Mouse (Mus musculus): Measurements from ENCODE around the gene Il5. TPM values are rescaled to one million over a fixed set of nuclear protein-coding genes. Genes with fewer than 3 reads are reported as not detected.

Il5 gene
- 0.16 and 0.22 TPM in 2 replicates for polyA plus RNA-seq (2012; rRNA removed)

DNA sequence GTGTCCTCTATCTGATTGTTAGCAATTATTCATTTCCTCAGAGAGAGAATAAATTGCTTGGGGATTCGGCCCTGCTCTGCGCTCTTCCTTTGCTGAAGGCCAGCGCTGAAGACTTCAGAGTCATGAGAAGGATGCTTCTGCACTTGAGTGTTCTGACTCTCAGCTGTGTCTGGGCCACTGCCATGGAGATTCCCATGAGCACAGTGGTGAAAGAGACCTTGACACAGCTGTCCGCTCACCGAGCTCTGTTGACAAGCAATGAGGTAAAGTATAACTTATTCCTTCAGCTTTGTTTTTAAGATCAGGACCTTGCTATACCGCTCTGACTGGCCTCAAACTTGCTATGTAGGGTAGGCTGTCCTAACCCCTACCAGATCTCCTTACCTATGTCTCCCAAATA lies at the start of gene Il5:
Gene Il5, plus strand, starts transcription at position 80 of the 400 bp plus-strand sequence.
- Histone ChIP-seq H3K4me1 (ENCODE audit: control insufficient read depth, insufficient read depth, low read length) (no peaks in the 10 kb centered on the region), H3K27me3 (ENCODE audit: control insufficient read depth, insufficient read depth, low read length) (no peaks in the 10 kb centered on the region), H3K4me3 (replicated peaks; ENCODE audit: insufficient read depth, low read depth, low read length) (no peak within 1 kb of the TSS), H3K27ac (ENCODE audit: insufficient read depth, low read length) (no peak within 1 kb of the TSS)
- TF ChIP-seq POLR2A (IDR thresholded peaks at IDR 0.05; ENCODE audit: borderline replicate concordance, insufficient read depth, low read length) (no peak), CTCF (IDR thresholded peaks at IDR 0.05; ENCODE audit: borderline replicate concordance, insufficient read depth, low read depth, low read length) (no peak)
- WGBS = 83% methylated on average over 6 of the region's 6 CpGs
- no peak for DNase-seq

DNA sequence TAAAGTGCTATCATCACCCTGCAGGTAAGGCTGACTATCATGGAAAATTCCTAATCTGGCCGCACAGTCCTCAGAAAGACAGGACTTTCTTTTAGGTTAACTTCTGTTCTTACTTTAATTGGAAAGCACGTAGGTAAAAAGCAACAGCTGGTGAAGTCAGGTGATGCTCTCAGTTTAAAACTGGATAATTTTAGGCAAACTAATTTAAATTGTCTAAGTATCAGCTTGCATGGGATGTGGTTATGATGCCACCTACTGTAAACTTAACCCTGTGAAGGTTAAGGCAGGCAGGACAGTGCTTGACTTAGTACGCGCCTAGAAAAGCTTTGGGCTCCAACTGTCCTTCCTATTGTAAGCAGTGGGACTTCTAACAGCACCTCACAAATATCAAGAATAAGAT lies 49.2 kb upstream of the Il5 start:
- Histone ChIP-seq H3K27ac (ENCODE audit: insufficient read depth, low read length) (no peak overlapping the region), H3K4me3 (replicated peaks; ENCODE audit: insufficient read depth, low read depth, low read length) (no peak overlapping the region), H3K27me3 (ENCODE audit: control insufficient read depth, insufficient read depth, low read length) (no peaks in the 10 kb centered on the region), H3K4me1 (ENCODE audit: control insufficient read depth, insufficient read depth, low read length) (no peaks in the 10 kb centered on the region)
- TF ChIP-seq POLR2A (IDR thresholded peaks at IDR 0.05; ENCODE audit: borderline replicate concordance, insufficient read depth, low read length) = no peak
- no peak for TF ChIP-seq CTCF (IDR thresholded peaks at IDR 0.05; ENCODE audit: borderline replicate concordance, insufficient read depth, low read depth, low read length)
- WGBS = 96% methylated on average over 4 of the region's 4 CpGs
- DNase-seq = no peak

DNA sequence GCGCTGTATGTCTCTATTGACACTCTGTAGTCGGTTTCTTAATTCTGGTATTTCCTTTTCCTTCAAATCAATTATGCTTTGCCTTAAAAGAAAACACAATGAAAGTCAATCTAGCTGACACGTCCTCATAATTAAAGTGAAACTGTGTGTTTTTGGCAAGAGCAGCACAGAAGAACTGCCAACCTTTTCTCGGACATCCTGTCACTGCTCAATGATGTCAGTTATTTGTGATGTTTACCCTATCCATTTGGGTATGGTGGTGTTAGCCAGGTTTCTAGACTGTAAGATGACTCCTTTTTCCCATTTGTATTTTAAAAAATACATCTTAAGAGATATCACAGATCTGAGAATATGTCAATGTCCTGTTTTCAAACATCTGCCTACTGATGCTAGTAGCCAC lies 40.5 kb upstream of the Il5 start:
- no peak for DNase-seq
- Histone ChIP-seq H3K27ac (ENCODE audit: insufficient read depth, low read length) (no peak overlapping the region), H3K4me1 (ENCODE audit: control insufficient read depth, insufficient read depth, low read length) (no peaks in the 10 kb centered on the region), H3K27me3 (ENCODE audit: control insufficient read depth, insufficient read depth, low read length) (no peaks in the 10 kb centered on the region), H3K4me3 (replicated peaks; ENCODE audit: insufficient read depth, low read depth, low read length) (no peak overlapping the region)
- 66% methylated on average over 4 of the region's 4 CpGs for WGBS
- no peak for TF ChIP-seq CTCF (IDR thresholded peaks at IDR 0.05; ENCODE audit: borderline replicate concordance, insufficient read depth, low read depth, low read length)
- no peak for TF ChIP-seq POLR2A (IDR thresholded peaks at IDR 0.05; ENCODE audit: borderline replicate concordance, insufficient read depth, low read length)

DNA sequence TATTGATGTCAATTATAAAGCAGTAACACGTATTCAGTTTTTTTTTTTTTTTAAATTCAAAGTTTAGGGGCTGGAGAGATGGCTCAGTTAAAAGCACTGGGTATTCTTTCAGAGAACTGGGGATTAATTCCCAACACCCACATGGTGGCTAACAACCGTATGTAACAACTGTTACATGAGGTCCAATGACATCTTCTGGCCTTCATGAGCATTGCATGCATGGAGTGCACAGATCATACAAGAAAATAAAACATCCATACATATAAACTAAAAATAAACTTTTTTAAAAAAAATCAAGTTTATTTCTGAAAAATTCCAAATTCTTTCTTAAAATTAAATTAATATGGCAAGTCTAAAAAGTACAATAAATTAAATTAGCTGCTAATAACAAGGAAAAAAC lies 38.9 kb upstream of the Il5 start:
- WGBS = 95% methylated on average over 2 of the region's 2 CpGs
- H3K27ac ChIP-seq (ENCODE audit: insufficient read depth, low read length) = no peak overlapping the region
- no peaks in the 10 kb centered on the region for H3K27me3 ChIP-seq (ENCODE audit: control insufficient read depth, insufficient read depth, low read length)
- no peak for DNase-seq
- TF ChIP-seq POLR2A (IDR thresholded peaks at IDR 0.05; ENCODE audit: borderline replicate concordance, insufficient read depth, low read length) = no peak
- no peak for TF ChIP-seq CTCF (IDR thresholded peaks at IDR 0.05; ENCODE audit: borderline replicate concordance, insufficient read depth, low read depth, low read length)
- H3K4me1 ChIP-seq (ENCODE audit: control insufficient read depth, insufficient read depth, low read length) = no peaks in the 10 kb centered on the region
- no peak overlapping the region for H3K4me3 ChIP-seq (replicated peaks; ENCODE audit: insufficient read depth, low read depth, low read length)

DNA sequence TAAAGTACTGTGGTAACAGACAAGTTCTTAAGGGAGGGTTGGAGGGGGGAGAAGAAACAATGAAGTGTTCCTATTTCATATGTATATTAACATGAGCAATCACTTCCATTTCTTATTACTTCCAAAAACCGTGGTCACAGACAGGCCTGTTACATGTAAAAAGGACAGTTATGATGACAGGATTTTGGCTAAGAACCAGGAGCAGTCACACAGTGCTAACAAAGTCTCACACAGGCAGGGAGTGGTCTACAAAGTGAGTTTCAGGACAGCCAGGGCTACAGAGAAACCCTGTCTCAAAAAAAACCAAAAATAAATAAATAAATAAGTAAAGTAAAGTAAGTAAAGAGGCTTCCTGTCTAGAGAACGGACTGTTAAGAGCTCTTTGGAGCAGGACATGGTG lies 38.4 kb upstream of the Il5 start:
- Histone ChIP-seq H3K27ac (ENCODE audit: insufficient read depth, low read length) (no peak overlapping the region), H3K27me3 (ENCODE audit: control insufficient read depth, insufficient read depth, low read length) (no peaks in the 10 kb centered on the region), H3K4me3 (replicated peaks; ENCODE audit: insufficient read depth, low read depth, low read length) (no peak overlapping the region), H3K4me1 (ENCODE audit: control insufficient read depth, insufficient read depth, low read length) (no peaks in the 10 kb centered on the region)
- no peak for TF ChIP-seq POLR2A (IDR thresholded peaks at IDR 0.05; ENCODE audit: borderline replicate concordance, insufficient read depth, low read length)
- 60% methylated on average over 2 of the region's 2 CpGs for WGBS
- no peak for DNase-seq

DNA sequence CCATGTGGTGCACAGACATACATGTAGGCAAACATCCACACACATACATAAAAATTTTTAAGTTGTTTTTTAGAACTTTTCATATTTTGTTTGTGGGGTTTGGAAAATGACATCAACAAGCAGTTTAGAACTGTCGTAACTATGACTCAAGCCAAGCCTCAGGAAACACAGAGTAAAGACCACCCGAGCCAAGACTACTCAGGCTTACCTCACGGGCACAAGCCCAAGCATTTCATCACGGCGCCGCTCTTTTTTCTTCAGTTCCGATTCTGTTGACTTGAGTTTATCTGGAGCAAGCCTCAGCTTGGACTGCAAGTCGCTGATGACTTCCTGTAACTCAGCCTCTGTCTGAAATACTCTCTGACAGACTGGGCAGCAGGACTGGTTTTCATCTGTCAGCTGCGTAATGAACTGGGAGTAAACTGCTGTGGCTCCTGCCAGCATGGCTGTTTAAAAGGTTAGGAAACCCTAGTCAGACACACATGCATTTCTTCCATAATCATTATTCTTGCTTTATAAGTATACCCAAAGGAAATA lies 37.5 kb upstream of the Il5 start:
- no peak for DNase-seq
- 89% methylated on average over 9 of the region's 9 CpGs for WGBS
- no peak overlapping the region for H3K27ac ChIP-seq (ENCODE audit: insufficient read depth, low read length)
- H3K27me3 ChIP-seq (ENCODE audit: control insufficient read depth, insufficient read depth, low read length) = no peaks in the 10 kb centered on the region
- H3K4me3 ChIP-seq (replicated peaks; ENCODE audit: insufficient read depth, low read depth, low read length) = no peak overlapping the region
- H3K4me1 ChIP-seq (ENCODE audit: control insufficient read depth, insufficient read depth, low read length) = no peaks in the 10 kb centered on the region
- TF ChIP-seq POLR2A (IDR thresholded peaks at IDR 0.05; ENCODE audit: borderline replicate concordance, insufficient read depth, low read length) (no peak), CTCF (IDR thresholded peaks at IDR 0.05; ENCODE audit: borderline replicate concordance, insufficient read depth, low read depth, low read length) (no peak)

DNA sequence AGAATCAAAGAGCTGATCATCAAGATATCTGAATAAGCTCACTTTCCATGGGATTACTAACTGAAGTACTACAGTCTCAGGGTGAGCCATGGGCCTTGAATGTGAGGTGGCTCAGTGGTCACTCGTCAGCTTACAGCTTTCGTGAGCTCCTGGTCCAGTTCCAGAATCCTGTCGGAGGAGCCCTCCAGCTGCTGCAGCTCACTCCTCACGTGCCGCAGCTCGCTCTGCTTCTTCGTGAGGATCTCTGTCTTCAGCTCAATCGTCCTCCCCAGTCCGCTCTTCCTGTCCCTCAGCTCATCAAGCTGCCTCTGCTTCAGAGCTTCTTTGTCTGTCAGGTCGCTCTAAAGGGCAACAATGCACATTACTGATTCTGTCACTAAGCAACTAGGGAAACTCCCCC lies 28.6 kb upstream of the Il5 start:
- Histone ChIP-seq H3K4me3 (replicated peaks; ENCODE audit: insufficient read depth, low read depth, low read length) (no peak overlapping the region), H3K4me1 (ENCODE audit: control insufficient read depth, insufficient read depth, low read length) (no peaks in the 10 kb centered on the region), H3K27me3 (ENCODE audit: control insufficient read depth, insufficient read depth, low read length) (no peaks in the 10 kb centered on the region), H3K27ac (ENCODE audit: insufficient read depth, low read length) (no peak overlapping the region)
- 25% methylated on average over 10 of the region's 10 CpGs for WGBS
- DNase-seq = no peak
- TF ChIP-seq CTCF (IDR thresholded peaks at IDR 0.05; ENCODE audit: borderline replicate concordance, insufficient read depth, low read depth, low read length) = no peak
- no peak for TF ChIP-seq POLR2A (IDR thresholded peaks at IDR 0.05; ENCODE audit: borderline replicate concordance, insufficient read depth, low read length)

DNA sequence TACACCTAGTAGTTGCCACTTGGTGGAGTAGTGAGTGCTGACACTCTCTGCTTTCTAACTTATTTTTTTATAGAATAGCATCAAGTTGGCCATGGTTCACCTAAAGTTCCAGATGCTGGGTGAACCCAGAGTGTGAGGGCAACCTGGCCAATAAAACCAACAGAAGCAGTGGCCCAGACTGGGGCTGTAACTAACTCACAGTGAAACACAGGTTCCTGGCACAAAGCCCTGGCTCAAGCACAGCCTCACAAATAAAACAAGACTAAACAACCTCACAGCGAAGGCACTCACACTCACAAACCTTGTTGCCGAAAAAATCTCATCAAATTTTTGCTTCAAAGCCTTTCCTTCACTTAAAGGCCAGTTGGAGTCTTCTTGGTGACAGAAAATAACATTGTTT lies 22.1 kb upstream of the Il5 start:
- TF ChIP-seq POLR2A (IDR thresholded peaks at IDR 0.05; ENCODE audit: borderline replicate concordance, insufficient read depth, low read length) (no peak), CTCF (IDR thresholded peaks at IDR 0.05; ENCODE audit: borderline replicate concordance, insufficient read depth, low read depth, low read length) (no peak)
- Histone ChIP-seq H3K27ac (ENCODE audit: insufficient read depth, low read length) (no peak overlapping the region), H3K4me1 (ENCODE audit: control insufficient read depth, insufficient read depth, low read length) (no peaks in the 10 kb centered on the region), H3K27me3 (ENCODE audit: control insufficient read depth, insufficient read depth, low read length) (no peaks in the 10 kb centered on the region), H3K4me3 (replicated peaks; ENCODE audit: insufficient read depth, low read depth, low read length) (no peak overlapping the region)
- WGBS = 86% methylated on average over 2 of the region's 2 CpGs
- no peak for DNase-seq
